Mouse (Mus musculus) layer of hippocampus, postnatal 14 days (tissue): Measurements from ENCODE around the gene Trmt1. TPM values are rescaled to one million over a fixed set of nuclear protein-coding genes. Genes with fewer than 3 reads are reported as not detected.
A peak's percentile ranks its signal among the peaks of the same experiment; 100 is the strongest.

Experiments used
- DNase-seq, 2 experiments: peaks; one replicate each; pipeline ENCODE4 v3.0.0; 2021 to 2022; ENCODE audit warnings: low spot score in 2 of 2, mixed read lengths in 1 of 2
- total RNA-seq, 2 experiments: library from RNA; stranded (reverse); gene quantifications; 2 replicates each; pipeline ENCODE4 v1.2.3; 2021

Gene Trmt1
- total RNA-seq, 2 experiments from 2014 or later = 82.9 to 97.3 TPM

DNA sequence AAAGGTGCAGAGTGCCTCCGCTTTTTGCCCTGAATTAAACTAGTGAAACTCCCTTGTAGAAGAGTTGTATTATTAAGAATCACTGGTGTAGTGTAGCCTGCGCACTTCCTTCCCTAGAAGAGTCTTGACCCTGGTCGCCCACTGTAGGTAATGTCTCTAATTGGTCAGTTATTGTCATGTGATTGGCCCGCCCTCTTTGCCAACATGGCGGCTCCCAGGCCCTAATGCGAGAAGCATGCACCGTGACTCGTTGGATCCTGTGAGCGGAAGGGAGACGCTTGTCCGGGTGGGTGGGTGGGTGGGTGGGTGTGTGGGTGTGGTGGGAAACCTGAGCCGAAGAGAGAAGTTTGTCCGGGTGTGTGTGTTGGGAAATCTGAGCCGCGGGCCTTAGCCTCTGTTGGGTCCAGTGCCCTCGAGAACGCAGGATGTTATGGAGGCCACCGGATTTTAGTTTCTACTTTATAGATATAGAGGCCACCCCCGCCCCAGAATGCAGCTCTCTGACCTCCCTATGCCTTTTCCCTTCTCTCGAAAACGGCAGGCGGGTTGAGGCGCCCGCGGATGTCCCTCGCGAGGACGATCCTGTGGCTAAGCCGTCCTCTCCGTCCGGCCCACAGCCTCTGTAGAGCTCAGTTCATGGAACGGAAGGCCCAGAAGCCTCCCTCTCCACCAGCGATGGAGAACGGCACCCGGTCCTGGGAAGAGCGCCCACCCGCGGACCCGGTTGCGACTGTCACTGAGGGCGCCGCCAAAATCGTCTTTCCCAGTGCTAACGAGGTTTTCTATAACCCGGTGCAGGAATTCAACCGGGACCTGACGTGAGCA, 3.2 kb downstream of the Trmt1 start:
- peak; percentile 89 to 96 for DNase-seq

DNA sequence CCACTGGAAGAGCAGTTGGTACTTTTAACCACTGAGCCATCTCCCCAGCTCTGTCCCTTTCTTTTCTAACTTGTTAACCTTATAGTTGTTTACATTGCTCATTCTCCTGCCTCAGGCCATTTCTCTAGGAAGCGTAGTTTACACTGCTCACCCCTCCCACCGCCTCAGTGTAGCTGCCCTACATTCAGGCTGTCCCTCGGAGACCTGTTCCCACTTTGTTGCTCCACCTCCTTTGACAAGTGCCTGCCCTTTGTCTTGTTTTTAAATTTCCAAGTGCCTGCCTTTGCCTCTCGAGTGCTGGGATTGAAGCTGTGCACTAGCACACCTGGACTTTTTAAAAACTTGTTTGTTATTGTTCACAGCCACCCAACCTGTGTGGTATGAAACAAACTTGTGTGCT, 7.2 kb downstream of the Trmt1 start:
- DNase-seq = no peak

DNA sequence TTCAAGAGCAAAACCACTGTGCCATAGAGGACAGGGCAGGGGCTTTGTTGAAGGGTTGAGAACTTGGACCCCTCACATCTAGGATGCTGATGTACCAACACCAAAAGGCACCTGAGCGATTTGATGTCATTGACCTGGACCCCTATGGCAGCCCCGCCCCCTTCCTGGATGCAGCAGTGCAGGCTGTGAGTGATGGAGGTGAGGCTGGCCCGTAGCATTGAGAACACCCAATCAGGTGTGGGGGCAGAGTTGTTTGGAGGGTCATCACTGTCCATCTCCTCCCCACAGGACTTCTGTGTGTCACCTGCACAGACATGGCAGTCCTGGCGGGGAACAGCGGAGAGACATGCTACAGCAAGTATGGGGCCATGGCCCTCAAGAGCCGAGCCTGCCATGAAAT, 9.0 kb downstream of the Trmt1 start:
- no peak for DNase-seq

DNA sequence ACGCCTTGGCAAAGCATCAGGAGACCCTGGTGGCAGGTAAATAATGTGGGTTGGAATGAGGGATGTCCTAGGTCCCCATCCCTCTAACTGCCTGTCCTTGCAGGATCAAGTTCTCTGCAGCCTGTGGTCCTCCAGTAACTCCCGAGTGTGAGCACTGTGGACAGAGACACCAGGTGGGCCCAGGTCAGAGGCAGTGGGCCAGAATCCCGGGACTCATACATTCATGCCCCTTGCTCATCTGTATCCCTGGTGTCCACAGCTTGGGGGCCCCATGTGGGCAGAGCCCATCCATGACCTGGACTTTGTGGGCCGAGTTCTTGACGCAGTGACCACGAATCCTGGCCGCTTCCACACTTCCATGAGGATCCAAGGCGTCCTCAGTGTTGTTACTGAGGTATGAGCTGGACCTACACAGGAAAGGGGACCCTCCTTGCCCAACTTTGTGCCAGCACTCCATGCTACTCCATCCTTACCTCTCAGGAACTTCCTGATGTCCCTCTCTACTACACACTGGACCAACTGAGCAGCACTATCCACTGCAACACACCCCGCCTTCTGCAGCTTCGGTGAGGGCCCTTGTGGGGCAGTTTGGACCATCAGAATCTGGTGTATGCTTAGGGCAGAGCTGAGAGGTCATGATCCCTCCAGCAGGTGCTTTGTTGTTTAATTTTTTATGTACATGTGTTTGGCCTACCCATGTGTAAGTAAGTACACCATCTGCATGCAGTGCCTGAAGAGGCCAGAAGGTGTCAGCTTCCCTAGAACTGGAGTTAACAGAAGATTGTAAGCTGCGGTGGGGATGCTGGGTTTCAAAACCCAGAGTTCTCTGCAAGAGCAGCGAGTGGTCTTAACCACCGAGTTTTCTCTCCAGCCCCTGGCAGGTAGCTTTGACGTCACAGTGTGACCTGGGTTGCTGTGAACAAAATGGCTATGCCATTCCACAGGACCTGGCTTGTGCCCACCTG, 11.3 kb downstream of the Trmt1 start:
- DNase-seq = peak in 1 of 2 experiments; percentile 52

DNA sequence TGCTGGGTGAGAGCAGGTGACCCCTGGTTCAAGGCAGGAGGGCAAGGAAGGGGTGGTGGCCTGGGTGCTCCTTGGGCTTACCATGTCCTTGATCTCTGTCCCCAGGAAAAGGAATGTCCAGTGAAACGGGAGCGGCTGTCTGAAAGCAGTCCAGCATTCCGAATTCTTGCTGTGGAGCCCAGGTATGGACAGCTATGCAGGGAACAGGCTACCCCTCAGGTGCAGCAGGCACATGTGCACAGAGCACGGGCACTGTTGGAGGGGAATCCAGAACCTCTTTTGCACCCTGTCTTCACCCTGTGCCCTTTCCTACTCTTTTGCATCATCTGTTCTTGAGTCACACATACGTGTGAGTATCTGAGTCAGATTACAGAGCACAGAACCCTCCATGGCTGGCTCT, 12.2 kb downstream of the Trmt1 start:
- DNase-seq = no peak

DNA sequence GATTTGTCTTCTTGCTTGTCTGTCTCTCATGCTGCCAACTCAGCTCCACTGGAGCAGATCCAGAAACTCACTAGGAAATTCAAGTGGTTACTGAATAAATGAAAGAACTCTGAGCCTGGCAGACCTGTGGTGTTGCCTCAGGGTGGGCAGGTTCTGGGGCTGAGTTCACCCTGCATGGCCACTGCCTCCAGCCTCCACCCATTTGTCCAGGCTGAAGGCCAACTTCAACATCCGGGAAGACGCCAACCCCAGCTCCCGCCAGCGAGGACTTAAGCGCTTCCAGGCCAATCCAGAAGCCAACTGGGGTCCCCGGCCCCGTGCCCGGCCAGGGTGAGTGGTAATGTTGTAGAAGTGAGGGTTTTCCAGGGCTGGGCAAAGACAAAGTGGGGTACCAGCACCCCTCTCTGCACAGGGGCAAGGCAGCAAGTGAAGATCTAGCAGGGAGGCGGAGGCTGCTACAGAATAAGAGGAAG, 12.9 kb downstream of the Trmt1 start:
- peak in 1 of 2 experiments; percentile 54 for DNase-seq

DNA sequence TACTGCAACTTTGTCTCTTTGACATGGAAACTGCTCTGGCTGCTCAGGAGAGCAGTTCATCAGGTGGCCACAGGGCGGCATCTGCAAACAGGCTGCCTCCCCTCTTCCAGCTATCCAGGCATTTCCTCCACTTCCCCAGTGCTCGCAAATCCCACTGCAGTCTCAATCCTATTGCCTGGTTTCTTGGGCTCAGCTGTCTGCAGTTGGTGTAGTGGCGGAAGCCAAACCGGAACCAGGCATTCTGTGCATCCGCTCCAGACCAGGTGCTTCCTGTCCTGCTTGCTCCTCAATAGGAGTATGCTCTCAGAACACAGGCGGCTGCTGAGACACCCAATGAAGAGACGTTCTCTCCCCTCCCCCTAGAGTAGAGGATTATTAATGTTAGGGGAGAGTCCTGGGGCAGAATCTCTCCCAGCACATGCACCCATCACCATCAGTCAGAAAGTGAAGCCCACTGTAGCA, 13.8 kb downstream of the Trmt1 start:
- peak; percentile 67 to 77 for DNase-seq

DNA sequence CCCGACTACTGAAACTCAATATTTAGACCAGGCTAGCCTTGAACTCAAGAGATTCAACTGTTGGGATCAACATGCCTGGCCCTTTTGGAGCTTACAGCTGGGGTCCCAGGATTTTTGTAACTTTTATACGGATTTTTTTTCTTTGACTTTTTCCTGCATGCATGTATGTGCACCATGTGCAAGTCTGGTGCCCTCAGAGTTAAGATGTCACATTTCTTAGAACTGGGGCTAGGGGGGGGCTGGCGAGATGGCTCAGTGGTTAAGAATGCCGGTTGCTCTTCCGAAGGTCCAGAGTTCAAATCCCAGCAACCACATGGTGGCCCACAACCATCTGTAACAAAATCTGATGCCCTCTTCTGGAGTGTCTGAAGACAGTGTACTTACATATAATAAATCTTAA, 14.4 kb downstream of the Trmt1 start:
- no peak for DNase-seq

DNA sequence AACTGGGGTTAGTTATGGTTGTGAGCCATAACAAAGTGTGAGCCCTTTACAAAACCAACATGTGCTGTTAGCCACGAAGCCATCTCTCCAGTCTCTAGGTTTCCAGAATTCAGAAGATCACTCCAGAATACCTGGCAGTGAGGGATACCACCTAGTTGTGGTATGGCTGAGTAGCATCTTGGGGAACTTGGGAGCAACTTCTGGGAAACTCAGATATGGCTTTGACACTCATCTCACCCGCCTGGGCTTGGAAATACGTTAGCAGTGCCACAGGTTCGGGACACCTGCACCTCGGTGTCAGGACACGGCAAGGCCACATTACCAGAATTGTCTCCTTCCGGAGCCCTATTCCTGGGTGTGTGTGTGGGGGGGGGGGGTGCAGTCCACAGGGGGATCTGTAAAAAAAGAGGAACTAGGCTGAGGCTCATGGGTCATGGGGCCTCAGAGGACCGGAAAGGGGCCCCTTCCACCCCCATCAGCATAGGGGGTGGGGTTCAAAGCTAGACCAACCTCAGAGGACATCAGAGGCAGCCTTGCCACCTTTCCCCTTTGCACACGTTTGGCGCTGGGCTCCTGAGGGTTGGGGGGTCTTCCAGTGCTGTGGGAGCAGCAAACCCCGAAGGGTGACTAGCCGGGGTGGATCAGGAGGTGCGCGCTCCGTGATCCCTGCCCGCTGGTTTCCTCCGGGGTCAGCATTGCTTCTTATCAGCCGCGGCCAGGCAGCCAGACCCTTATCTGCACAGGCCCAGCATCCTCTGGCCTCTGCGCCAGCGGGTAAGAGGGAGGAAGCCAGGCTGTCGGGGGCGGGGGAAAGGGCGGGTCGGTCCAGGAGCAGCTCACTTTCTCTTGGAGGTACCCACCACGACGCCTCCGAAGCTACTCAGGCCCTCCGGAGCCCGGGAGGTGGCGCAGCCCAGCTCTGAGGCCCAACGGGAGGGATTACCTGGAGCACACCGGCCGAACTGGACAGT, 15.1 kb downstream of the Trmt1 start, which contains the start of gene Lyl1:
Gene Lyl1, plus strand, starts transcription at position 517 of the 971 bp plus-strand sequence.
- peak in 1 of 2 experiments; percentile 36 for DNase-seq

DNA sequence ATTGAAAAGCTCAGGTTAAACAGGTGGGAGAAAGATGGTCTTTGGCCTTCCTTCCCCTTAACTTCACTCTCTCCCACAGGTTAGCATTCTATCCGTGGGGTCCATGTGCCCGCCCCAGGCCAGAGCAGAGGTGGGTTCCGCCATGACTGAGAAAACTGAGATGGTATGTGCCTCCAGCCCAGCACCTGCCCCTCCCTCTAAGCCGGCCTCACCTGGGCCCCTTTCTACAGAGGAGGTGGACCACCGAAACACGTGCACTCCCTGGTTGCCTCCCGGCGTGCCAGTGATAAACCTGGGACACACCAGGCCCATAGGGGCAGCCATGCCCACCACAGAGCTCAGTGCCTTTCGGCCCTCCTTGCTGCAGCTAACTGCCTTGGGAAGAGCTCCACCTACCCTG, 16.5 kb downstream of the Trmt1 start:
- peak in 1 of 2 experiments; percentile 9 for DNase-seq

DNA sequence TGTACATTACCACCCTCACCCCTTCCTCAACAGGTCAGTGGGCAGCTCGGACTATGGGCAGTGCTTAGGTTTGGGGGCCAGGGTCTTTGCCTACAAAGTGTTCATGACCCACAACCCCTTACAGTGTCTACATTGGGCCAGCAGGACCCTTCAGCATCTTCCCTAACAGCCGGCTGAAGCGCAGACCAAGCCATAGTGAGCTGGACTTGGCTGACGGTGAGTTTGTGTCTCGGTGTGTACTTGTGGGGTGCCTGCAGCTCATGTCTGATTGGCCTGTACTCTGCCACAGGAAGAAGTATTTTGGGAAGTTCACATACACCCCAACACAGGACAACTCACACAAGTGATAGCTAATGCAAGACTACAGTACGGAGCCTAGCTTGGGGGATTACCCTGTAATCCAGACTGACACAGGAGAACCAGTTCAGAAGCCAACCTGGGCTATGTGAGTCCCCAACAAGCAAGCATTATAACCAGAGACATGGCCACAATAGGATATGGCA, 16.9 kb downstream of the Trmt1 start:
- DNase-seq = peak in 1 of 2 experiments; percentile 3

DNA sequence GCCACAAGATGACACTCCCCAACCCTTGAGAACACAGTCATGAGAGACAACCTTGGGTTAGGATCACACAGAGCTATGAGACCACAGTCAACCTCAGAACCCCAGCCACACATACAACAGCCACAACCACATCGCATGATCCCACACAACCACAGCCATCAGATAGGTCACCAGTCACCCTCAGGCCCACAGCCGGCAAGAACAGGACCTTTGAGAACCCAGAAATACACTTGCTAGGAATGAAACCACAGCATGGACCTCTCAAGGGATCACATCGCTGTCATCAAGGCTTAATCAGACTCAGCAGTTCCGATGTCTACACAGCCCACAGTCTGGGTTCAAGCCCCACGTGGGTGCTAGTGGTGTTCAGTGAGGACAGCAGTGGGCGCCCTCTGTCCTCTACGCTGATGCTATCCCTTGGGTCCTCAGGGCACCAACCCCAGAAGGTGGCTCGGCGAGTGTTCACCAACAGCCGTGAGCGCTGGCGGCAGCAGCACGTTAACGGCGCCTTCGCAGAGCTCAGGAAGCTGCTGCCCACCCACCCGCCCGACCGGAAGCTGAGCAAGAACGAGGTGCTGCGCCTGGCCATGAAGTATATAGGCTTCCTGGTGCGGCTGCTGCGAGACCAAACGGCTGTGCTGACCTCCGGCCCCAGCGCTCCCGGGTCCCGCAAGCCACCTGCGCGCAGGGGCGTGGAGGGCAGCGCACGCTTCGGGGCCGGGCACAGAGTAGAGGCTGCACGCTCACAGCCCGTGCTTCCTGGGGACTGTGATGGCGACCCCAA, 17.6 kb downstream of the Trmt1 start:
- DNase-seq = peak in 1 of 2 experiments; percentile 35

DNA sequence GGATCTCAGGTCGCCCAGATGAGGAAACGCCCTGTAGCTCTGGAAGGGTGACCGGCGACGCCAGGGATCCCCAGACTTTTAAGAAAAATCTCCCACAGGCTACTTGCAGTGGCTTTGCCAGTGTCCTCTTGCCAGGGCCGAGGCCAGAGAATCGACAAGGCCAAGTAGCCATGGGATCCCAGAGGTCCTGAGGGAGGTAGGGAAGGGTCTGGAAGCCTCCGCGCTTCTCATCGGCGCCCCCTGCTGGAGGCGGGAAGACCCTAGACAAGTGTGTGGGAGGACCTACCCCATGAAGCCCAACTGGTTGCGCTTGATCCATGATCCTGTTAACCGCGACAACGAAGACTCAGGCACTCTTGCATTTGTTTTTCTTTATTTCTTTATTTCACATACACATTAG, 18.2 kb downstream of the Trmt1 start:
- peak; percentile 82 to 89 for DNase-seq

DNA sequence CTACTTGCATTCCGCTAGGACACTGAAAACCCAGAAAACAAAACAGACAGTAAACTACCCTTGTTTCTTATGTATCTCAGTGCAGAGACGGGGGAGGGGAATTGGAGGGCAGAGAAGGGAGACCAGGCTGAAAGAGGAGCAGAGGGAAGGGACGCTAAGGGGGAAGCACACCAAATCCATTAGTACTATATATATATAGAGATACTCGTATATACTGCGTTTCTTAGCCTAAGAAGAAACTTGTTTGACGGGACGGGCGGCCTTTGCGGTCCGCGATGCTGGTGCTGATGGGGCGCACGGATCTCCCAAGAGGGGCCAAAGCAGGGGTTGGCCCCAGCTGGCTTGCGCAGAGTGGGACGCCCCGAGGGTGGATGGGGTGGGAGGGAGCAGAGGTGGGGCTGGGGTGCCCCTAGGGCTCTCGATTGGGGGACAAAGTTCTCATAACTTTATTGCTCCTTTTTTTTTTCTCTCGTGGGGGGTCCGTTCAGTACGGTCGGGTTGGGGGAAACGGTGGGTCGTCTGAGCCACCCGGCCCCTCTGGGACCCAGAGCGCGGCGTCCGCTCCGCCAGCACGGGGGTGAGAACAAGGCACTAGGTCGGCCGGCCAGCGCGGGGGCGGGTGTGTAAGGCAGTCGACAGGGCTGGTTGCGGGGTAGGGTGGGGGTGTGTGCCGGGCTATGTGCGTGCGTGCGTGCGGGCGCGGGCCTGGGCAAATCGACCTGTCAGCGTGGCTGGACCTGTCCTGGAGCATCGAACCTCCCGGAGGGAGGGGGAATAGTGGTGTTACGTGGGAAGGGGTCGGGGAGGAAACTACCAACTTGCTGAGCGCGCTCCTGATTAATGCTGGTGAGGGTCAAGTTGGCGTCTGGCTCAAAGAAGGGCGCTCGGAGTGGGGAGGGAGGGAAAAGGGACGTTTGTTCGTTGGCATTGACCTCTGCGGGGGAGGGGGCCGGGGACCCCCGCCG, 19.0 kb downstream of the Trmt1 start:
- DNase-seq = peak in 1 of 2 experiments; percentile 41

DNA sequence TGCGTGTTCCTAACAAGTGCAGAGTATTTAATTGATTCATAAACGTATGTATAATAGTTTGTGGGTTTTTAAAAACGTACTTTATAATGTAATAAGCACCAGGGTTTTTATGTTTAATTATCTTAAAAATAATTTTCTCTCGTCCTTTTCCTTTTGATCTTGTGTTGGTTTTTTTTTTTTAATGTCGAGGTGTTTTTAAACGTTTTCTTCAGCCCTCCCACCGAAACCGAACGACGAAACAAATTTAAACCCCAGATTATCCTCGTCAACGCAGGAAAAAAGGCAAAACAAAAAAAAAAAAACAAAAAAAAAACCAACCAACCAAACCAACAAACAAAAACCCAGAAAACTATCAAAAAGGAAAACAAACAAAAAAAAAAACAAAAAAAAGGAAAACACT, 19.9 kb downstream of the Trmt1 start:
- no peak for DNase-seq

DNA sequence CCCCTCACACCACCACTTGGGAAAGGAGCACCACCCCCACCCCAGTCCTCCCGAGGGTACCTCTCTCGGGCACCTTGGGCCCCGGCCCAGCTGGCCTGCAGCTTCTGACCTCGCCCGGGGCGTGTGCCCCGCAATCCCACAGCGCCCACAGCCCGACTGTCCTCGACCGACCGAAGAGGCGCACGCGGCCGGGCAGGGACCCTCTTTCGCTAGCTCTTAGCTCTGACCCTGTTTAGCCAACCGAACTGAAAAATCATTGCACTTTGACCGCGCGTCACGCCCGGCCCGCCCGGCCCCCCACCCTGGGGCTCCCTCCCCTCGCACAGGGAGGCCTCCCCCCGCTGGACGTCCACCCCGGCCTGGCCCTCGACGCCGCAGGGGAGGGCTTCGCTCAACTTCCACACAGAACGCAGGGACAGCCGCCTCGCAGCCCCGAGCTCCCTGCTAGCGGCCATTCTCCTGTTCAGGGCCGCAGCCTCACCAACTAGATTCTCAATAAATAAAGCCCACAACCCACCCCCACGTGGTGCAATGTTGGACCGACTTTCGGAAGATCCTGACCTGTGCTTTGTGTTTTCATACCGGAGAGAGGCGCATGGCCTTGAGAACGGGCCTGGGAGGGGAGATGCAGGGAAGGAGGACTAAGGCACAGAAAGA, 20.6 kb downstream of the Trmt1 start:
- no peak for DNase-seq

DNA sequence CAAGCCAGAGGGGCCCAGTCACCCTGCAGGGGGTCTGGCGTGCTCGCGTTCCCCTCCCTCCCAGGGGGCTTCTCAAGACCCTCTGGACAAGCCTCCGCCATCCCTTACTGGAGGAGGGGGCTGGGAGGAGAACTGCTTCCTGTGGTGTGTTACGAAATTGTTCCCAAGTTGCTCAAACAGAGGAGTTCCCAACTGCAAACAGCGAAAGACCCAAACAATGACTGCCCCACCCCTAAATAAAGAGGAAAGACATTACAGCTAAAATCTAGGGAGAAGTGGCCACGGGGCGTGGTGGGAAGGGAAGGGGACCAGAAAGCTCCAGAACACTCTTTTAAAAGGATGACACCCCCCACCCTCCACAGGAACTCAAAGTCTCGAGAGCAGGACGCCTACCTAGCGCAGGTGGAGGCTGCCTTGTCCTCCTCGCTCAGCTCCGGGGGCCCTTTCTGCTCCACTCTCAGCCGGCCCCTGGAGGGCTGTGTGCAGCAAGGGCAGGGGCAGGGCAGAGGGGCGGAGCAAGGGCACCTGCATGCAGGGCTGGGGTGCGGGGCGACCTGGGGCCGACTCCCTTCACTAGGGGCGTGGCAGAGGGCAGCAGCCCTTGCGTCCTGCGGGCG, 21.3 kb downstream of the Trmt1 start:
- no peak for DNase-seq
